Mouse (Mus musculus): ENCODE measurements around the gene Anpep.

GRCm38 (mm10) chr7:79860811-79861210, at the start of gene Anpep:
- TF ChIP-seq CTCF (conservative IDR thresholded peaks at IDR 0.05; ENCODE audit: low read length) (no peak), POU5F1 (IDR thresholded peaks at IDR 0.05; ENCODE audit: borderline replicate concordance, low read length) (no peak)

Data from E14TG2a.4 (cell line).